Mouse (Mus musculus): ENCODE measurements at regions not wholly inside any gene's neighbourhood (a gene's known extent, or its start where the extent isn't known, plus 50 kb on each side); places are given as distances from the start of the nearest gene placed in this dataset.

GRCm38 (mm10) chr3:148066701-148067100 is 923.7 kb downstream of the Adgrl2 start:
- TF ChIP-seq CTCF (IDR thresholded peaks at IDR 0.05; ENCODE audit: low read depth) (no peak), EP300 (IDR thresholded peaks at IDR 0.05; ENCODE audit: low read depth) (no peak)

All from heart, postnatal 0 days (tissue).